Mouse (Mus musculus) embryo, embryonic 10.5 days (tissue): ENCODE measurements around the gene Pdcl.

Experiments used
- DNase-seq: peaks from one replicate; pipeline ENCODE4 v3.0.0-alpha.2; 2015; ENCODE audit warnings: low spot score

The Pdcl gene

DNA sequence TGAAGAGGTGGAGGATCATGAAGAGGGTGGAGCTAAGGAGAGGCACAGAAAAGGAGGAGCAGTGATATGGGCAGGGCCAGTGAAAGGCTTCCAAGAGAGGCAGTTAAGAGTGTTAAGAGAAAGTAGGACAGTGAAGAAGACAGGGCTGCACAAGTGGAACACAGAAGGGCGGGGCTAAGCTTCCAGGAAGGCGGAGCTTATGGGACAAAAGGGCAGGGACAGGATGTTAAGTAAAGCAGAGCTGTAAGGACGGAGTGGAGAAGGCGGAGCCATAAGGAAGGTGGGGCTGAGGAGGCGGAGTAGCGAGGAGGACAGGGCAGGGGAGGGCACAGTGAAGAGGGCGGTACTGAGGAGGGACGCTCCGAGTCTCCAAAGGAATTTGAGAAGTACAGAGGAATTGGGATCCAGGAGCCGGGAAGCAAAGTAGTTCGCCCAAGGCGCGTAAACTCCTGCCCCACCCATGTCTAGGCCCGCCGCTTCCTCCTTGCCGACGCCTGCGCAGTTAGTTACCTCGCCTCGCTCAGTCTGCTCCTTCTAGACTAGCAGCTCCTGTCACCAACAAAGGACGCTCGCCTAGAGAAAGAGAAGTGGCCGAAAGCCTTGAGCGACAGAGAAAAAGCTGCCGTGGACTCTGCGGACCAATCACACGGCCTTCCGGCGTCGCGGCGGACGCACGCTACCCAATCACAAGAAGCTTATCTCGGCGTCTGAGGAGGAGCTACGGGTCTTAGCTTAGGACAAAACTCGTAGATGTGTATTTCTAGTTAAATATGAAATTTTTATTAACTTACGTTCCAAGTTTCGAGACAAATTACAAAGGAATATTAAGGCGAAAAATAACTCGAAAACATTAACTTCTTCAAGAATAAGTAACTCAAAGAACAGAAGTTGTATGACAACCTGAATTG, at the start of gene Pdcl:
TSS of gene Pdcl (minus strand) at position 700 of the 908 bp plus-strand sequence.
- peak; percentile 95 for DNase-seq

DNA sequence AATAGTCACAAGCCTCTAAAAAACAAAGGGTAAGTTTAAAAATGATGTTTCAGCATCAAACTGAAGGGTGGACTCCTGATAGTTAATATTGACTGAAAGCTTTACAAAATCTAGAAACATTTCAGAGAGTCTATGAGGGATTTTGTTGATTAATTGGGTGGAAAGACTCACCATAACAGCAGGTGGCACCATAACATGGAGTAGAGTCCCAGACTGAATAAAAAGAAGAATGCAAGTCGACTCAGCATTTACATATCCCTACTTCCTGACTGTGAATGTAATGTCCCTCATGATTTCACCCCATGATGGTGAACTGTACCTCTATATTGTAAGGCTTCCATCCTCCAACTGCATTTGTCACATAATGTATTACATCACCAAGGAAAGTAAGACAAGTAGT, 36.4 kb upstream of the Pdcl start:
- no peak for DNase-seq

- DNase-seq, result no peak
Measured at GRCm38 (mm10) chr2:37382921-37383320, 23.8 kb upstream of the Pdcl start.

DNA sequence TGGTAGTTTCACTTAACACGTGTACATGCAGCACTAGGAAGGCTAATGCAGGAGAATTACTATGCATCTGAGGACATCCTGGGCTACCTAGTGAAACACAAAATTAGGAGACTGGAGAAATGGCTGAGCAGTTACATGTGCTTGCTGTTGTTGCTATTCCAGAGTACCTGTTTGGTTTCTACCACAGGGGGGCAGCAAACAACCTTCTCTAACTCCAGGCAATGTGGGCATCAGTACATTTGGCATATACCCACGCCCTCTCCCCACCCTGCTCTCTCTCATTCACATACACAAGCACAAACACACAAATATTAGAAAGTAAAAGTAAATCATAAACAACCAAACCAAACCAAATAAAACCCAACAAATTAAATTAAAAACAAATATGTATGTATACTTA, 21.1 kb upstream of the Pdcl start:
- peak; percentile 74 for DNase-seq

DNA sequence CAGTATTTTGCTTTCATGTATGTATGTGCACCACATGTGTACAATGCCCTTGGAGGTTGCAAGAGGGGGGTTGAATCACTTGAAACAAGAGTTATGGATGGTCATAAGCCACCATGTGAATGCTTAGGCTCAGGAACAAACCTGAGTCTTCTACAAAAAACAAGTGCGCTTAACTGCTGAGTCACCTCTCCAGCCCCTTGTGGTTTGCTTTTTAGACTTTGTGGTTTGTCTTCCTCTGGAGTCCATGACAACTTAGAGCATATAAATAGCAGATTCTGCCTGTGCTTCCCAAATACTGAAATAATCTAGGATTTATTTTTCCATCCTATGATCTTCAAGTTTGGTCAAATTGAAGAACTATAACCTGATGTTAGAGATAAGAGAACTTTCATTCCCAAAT, 16.9 kb upstream of the Pdcl start:
- DNase-seq, result no peak

- DNase-seq, result no peak
Measured at GRCm38 (mm10) chr2:37370651-37371050, 11.5 kb upstream of the Pdcl start.

- no peak for DNase-seq
Measured at GRCm38 (mm10) chr2:37359908-37360307, 776 bp upstream of the Pdcl start.

GRCm38 (mm10) chr2:37355571-37355970, 3.6 kb downstream of the Pdcl start:
- no peak for DNase-seq

DNA sequence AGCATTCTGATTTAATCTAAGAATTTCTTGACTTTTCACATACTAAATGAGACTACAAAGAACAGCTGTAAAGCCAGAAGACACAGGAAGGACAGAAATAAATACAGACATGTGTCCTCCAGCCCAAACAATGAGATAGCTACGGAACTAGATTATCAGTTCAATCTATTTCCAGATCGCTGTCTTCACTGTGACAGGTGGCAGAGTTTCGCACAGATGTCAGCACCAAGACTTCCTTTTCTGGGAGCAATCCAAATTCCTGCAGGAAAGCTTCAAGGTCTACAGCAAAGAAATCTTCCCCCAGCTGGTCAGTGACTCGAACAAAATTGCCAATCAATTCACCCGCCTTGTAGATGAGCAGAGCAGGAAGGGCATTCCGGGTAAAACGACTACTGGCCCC, 7.5 kb downstream of the Pdcl start:
- no peak for DNase-seq

DNA sequence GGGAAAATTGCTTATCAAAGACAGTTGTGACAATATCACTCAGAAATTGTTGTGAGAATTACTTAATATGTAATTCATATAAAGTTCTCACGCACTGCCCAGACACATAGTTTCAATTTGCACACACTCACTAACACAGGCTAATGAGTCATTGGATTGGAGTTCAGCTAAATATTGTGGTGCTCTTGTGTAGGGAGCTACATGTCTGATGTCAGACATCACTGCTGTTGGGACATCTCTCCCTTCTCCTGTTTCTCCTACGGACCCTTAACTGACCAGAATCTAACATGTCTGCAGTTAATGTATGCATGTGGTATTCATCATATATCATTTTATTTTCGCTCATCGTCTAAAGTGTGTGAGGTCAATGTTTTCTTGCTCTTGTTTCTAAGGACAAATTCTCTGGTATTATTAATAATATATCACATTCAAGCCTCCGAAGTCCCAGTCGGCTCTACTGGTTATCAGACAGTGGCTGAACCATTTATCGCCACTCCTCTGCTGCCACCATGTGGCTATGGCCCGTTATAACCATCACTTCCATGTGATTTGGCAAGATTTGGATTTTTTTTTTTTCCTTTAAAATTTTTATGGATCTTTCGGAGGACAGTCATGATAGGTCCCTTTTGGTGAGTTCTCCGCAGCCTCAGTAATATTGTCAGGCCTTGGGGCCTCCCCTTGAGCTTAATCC, 20.5 kb downstream of the Pdcl start:
- peak; percentile 62 for DNase-seq

- no peak for DNase-seq
Measured at GRCm38 (mm10) chr2:37333321-37333720, 25.8 kb downstream of the Pdcl start.

DNA sequence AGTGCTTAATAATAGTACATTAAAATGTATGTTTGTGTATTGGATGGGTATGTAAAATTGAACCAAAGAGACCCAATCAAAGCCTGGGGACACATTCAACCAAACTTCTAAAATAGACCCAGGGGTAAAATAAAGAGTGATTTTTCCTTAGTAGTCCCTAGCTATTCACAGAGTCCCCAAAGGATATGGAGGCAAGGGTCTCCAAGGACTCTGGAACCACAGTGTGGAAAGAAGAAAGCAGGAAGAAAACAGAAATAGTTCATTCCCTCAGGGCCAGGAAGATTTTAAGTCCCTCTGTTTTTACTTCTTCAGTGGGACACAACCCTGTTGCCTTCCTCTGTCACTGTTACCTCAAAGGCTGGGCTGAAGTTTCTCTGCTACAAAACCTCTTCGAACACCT, 32.9 kb downstream of the Pdcl start, which contains the start of gene Olfr368:
TSS of gene Olfr368 (plus strand) at position 301 of the 400 bp plus-strand sequence.
- DNase-seq, result no peak
